Mouse (Mus musculus) lung, adult 18-20 months (tissue): ENCODE measurements around the gene Zcchc13.

ENCODE experiments used
- DNase-seq, 2 experiments: peaks; one replicate each; pipeline ENCODE4 v3.0.0; 2022; ENCODE audit warnings: mixed read lengths in 2 of 2

Gene Zcchc13

GRCm38 (mm10) chrX:103630303-103630702 lies at the start of gene Zcchc13:
TSS of gene Zcchc13 (plus strand) at chrX:103630586.
- DNase-seq = no peak

- DNase-seq = no peak
Measured at GRCm38 (mm10) chrX:103584262-103584661, 46.1 kb upstream of the Zcchc13 start.

- no peak for DNase-seq
Measured at GRCm38 (mm10) chrX:103592056-103592455, 38.3 kb upstream of the Zcchc13 start.

GRCm38 (mm10) chrX:103602553-103602952 lies 27.8 kb upstream of the Zcchc13 start:
- DNase-seq = no peak

GRCm38 (mm10) chrX:103604211-103604610 lies 26.2 kb upstream of the Zcchc13 start:
- no peak for DNase-seq

DNA sequence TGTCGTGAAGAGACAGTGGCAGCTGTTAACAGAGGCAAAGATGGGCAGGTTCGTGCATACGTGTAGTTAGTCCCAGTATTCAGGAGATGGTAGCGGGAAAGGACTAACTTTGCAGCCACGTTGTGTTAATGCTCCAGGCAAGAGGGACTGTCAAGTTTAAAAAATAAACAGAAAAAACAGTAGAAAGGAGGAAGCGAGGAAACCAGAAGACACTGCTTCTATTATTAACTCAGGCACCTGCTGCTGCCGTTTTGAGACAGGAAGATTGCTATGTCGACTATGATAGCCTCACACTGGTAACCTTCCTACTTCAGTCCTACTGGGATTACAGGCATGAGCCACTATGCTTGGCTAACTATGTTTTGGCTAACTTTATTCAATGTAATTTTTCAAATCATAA lies 24.9 kb upstream of the Zcchc13 start:
- DNase-seq = no peak

DNA sequence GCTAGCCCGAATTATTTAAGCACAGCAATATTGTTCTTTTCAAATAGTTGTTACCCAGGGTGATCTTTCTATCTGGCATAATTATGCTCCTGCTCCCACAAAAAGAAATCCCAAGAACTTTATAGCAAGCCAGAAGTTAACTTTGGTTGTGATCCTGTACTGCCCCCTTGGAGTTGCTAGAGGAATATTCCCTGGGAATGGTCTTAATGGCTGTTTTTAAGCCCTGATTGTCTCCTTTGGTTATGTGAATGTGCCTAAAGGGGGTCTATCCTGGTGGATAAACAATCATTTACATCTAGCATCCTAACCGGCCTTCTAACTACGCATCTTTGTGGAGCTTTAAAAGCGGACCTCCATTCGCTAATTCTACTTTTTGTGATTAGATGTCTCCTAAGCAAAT lies 20.0 kb upstream of the Zcchc13 start:
- DNase-seq = no peak

DNA sequence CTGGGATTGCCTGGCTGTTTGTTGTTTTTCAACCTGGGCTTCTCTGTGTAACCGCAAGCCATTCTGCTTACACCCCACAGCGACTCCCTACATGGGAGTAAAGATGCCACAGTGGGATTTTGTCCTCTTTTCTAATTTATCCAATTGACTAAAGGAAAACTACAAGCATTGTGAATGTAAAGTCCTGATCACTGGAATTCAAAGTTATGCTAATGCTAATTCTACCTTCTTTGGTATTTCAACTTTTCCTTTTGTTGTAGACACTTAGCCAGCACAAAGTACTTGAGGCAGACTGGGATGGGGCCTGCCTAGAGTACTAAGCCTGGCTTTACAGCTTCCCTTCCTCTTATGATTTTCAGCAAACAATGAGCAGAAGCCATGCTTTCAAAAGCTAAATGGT lies 18.9 kb upstream of the Zcchc13 start:
- DNase-seq = no peak

DNA sequence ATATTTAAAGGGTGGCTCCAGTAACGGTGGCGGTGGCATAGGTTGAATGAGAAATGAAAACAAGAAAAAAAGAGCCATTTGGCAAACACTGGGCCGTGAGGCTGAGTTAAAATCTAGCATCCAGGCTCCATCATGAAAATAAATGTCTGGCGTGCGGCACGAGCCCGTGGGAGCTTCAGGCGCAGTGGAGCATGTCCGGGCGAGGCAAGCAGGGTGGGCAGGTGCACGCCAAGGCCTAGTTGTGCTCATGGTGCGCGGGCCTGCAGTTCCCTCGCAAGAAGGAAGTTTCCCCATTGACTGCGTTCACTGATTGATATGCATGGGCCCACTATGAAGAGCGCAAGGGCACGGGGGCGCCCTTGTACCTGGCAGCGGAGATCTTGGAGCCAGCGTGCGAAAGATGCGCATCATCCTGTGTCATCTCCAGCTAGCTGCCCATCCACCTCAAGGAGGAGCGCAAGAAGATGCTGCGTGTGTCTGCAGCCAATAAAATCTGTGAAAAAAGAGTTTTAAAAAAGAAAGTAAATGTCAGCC lies 15.6 kb upstream of the Zcchc13 start:
- no peak for DNase-seq

DNA sequence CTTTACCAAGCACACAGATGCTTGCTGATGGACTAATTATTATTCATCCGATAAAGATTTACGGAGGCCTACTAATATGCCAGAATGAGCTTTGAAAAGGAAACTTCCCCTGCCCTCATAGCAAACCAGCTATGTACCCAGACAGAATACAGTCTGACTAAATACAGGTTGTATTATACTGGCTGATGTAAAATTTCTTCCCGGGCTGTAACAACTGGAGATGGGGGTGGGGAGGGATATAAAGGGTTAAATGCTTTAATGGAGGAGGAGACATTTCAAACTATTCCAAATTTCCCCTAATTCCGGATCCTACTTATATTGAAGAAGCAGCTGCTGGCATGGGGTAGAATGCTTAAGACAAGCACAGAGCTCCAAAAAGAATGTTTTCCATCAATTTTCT lies 14.9 kb upstream of the Zcchc13 start:
- DNase-seq = no peak

- DNase-seq = peak; percentile 24 to 46
Measured at GRCm38 (mm10) chrX:103616162-103616535, 14.2 kb upstream of the Zcchc13 start.

- peak; percentile 84 to 93 for DNase-seq
Measured at GRCm38 (mm10) chrX:103616536-103617404, 13.6 kb upstream of the Zcchc13 start.

DNA sequence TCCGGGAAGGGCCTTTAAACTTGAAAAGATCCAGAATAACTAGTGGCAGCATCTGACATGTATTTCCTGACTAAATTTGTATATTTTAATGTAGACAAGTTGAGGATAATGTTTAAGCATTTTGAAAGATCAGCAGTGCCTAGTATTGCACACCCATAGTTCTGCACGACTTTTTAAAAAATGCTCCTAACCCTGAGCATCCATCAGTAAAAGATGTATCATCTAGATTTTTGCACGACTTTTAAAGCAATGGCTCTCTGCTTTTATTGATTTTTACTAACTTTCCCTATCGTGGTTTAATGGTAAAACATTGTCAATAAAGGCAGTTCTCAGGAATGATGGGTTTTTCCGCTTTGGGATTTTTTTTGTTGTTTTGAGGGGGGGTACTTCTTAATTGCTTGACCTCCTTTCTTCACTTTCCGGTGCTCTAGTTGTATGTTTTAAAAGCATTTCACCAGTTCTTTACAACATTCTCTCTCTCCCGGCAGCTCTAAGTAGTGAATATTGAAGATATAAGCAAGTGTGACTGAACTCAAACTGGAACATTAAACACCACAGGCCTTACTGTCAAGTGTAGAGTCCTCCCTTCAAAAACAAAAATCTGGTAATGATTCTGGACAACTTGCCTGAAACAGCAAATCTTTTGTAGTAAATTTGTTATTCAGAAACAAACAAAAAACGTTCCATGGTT lies 12.8 kb upstream of the Zcchc13 start:
- no peak for DNase-seq

DNA sequence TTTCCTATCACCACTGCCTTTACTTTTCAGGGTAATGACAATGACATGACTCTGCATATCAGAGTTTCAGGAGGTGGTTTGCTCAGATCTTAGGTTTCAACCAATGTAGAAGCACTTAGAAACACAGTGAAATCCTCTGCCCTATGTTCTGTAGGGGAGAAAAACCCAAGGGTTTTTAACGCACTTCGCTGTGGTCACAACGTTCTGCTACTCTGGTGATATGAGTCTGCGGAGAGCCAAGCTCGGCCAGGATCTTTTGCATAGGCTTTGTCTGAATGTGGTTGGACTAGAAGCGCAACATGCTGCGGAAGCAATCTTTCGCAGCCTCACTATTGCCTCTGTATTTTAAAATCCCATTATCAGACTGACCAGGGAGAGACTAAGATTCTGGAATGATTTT lies 8.6 kb upstream of the Zcchc13 start:
- no peak for DNase-seq

DNA sequence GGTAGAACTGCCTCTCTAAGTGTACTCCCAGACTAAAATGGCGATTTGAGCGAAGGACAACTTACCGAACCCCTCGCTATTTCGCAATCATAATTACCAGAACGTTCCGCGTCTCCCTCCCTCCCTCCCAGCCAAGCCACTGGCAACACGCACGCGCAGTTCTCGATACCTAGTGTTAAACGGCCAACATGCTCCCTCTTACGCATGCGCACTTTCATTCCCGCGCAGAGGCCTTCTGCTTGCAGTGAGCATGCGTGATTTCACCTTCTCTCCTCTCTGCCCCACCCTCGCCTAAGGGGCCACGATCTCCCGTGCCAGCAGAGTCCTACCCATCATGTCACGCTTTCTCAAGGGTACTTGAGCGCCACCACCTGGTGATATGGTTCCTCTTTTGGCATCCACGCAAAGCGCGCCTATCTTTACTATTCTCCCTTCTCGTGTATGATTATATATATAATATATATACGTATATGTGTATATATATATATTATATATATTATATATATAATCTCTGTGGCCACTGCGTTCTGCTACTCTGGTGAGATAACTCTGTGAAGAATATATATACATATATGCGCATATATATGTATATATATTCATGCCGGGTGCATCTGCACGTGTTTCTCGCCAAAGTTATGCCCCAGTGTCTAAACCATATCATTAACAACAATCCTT lies 8.0 kb upstream of the Zcchc13 start:
- DNase-seq = peak; percentile 96 to 99

GRCm38 (mm10) chrX:103622935-103623280 lies 7.5 kb upstream of the Zcchc13 start:
- peak in 1 of 2 experiments; percentile 16 for DNase-seq

DNA sequence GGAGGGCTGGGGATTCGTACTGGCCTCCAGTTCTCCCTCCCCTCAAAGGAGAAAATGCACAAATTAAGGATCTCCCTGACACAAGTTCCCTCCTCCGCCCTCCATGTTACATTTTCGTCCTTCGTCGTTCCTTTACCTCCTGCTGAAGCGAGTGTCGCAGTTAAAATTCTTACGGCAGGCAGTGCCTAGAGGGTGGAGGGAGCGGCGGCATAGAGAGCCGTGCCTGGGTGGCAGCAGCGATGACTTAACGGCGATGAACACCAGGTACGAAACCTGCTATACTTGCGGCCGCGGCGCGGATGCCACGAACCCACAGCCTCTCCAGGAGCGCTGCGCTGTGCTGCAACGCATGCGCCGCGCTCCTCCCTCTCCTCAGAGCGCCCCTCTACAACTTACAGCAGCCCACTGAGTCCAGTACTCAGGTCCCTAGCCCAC lies 7.0 kb upstream of the Zcchc13 start:
- peak; percentile 36 to 44 for DNase-seq

DNA sequence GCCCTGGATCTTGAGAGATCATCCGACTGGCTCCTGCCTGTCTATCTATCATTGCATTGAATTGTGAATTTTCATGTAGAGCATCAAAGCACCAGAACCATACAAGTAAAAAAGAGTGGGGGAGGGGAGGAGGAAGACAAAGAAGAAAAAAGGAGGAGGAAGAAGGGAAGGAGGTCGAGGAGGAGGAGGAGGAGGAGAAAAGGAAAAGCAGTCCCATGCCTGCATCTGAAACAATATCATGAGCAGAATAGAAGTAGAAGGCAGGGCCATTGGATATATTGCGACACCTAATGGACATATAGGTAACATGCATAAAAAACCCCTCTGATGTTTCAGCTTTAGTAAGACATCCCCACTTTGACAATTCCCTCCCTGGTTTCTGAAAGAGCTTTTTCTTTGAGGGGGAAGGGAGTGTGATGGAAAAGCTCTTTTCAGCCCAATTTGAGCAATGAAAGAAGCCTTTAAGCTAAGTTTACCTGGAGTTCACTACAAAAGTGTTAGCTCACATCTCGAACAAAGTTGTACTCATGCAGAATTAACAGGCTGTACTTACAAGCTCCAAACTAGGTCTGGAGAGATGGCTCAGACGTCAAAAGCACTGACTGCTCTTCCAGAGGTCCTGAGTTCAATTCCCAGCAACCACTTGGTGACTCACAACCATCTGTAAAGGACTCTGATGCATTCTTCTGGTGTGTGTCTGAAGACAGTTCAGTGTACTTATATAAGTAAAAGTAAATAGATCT lies 5.8 kb upstream of the Zcchc13 start:
- DNase-seq = peak in 1 of 2 experiments; percentile 13

DNA sequence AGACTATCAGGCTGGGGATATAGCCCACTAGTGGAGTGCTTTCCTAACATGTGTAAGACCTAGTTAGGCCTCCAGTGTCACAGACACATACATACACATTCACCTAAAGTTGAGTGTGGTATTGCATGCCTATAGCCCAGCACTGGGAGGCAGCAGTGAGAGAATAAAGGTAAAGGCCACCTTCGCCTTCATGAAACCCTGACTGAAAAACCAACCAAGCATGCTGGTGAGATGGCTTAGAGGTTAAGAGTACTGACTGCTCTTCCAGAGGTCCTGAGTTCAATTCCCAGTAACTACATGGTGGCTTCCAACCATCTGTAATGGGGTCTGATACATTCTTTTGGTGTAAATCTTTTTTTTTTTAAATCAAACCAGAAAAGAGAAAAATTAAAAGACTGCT lies 1.5 kb upstream of the Zcchc13 start:
- no peak for DNase-seq

- no peak for DNase-seq
Measured at GRCm38 (mm10) chrX:103633895-103634294, 3.5 kb downstream of the Zcchc13 start.

- no peak for DNase-seq
Measured at GRCm38 (mm10) chrX:103636021-103636420, 5.6 kb downstream of the Zcchc13 start.

- DNase-seq = no peak
Measured at GRCm38 (mm10) chrX:103638566-103638965, 8.2 kb downstream of the Zcchc13 start.

- DNase-seq = no peak
Measured at GRCm38 (mm10) chrX:103644301-103644700, 13.9 kb downstream of the Zcchc13 start.
